Mouse (Mus musculus): ENCODE data around the gene Anp32a.

The Anp32a gene

DNA sequence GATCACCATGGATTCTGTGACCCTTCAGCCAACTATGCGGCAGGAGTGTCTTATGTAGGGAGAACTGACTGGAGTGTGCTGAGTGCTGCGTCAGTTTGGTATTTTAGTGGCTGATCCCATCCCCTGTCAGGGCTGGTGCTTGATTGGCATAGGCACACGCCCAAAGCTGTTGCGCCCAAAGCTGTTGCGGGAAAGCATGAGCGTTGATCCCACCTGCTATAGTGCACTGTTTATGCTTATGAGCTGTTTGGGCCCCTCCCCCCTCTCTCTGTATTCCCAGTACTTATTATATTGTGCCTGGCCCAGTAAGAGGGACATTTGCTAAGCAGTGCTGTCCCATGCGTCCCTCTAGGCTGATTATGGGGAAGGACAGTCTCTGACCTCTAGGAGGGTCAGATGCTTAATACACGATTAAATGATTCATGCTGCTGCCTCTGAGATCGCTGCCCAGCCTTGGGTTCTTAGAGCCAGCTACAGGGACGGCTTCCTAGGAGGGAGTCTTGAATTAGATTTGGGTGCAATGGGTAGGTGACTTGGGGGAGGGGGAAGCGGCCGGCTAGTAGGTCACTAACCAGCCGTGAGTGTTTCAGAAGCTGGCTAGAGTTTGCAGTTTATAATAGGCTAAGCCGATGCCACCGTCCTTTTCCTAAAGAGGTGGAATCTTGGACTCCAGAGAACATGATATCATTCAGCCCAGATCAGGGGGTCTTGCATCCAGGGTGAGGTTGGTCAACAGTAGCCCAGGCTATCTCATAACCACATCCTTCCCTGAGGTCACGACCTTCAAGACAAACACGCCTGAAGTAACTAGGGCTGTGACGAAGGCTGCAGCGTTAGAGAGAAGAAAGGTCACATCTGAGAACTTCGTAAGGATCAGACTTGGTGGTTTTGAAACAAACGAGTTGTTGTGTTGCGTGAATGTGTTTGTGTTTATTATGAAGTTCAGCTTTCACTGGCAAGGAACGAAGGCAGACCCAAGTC, 25.7 kb downstream of the Anp32a start:
- in situ Hi-C loops (cut with MboI, MseI): loop anchor here in 1 of 2 experiments (5.0 to 25.0 kb wide), 2 partner anchors 1346 to 1369 kb away; no protein-coding TSS in a partner anchor

DNA sequence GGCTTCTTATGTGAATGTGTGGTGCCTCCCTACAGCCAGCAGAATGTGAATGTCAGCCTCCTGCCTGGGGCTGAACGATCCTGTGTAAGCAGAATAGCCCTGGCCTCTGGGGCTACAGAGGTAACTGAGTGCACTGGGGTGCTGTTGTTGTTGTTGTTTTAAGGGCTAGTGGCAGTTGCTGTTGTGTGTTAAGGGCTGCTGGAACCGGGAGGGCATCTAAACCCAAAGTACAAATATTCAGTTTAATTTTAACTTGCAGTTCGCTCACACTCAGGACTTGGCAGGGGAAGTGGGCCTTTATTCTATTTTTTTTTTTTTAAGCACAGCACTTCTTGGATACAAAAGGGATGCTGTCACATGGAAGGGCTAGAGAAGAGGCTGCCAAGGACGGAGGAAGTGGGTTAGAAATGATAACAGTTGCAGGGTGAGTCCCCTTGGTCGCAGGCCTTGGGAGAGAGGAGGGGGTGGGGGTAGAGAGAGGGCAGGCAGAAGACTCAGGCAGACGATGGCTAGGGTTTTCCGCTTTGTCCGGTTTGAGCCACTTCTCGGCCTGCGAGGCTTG, 26.5 kb downstream of the Anp32a start:
- in situ Hi-C loops (cut with MboI, MseI): loop anchor here in 1 of 2 experiments (5.0 to 25.0 kb wide), 2 partner anchors 1345 to 1370 kb away; no protein-coding TSS in a partner anchor

DNA sequence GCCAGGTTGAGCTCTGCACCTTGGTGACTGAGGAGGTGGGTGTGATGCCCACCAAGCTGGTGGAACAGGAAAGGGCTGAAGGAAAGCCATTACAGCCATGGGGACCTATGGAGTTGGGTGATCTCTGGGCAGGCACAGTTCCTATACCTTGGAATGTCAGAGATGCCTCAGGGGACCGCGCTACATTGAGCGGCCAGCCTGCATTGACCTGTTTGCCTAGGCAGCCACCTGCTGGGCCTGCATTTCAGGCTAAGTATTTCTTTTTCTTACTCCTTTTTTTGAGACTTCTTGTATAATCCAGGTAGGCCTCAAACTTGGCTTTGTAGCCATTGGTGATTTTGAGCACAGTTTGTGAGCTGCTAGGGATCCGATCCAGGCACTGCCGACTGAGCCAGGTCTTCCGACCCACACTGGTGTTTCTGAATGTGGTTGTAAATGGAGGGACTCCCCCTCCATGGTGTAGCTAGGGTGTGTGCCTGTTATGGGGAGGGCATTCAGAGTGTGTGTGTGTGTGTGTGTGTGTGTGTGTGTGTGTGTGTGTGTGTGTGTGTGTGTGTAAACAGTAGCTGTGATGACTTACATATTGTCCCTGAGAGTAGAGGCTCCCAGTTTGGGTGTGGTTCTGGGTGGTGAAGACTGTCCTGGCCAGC, 27.3 kb downstream of the Anp32a start:
- in situ Hi-C loops (cut with MboI, MseI): loop anchor here in 1 of 2 experiments (5.0 to 25.0 kb wide), 2 partner anchors 1344 to 1371 kb away; no protein-coding TSS in a partner anchor

DNA sequence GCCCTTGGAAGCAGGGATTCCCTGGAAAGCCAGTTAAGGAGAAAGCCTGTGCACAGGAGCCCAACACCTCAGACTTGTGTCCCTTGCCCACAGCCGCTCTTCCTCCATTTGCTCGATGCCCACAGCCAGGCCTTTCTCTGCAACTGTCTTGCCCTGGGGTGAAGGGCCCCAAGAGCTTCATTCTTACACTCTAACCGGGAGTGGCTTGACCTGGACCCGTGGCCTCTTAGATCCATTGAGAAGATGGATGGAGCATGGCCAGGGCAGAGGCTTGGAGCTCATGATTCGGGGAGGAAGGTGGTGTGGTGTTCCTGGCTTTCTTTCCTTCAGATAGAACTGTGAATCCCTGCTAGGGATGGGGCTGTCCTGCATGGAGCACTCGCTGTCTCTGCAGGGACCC, 28.1 kb downstream of the Anp32a start:
- in situ Hi-C loops (cut with MboI, MseI): loop anchor here in 1 of 2 experiments (5.0 to 25.0 kb wide), 2 partner anchors 1343 to 1372 kb away; no protein-coding TSS in a partner anchor

DNA sequence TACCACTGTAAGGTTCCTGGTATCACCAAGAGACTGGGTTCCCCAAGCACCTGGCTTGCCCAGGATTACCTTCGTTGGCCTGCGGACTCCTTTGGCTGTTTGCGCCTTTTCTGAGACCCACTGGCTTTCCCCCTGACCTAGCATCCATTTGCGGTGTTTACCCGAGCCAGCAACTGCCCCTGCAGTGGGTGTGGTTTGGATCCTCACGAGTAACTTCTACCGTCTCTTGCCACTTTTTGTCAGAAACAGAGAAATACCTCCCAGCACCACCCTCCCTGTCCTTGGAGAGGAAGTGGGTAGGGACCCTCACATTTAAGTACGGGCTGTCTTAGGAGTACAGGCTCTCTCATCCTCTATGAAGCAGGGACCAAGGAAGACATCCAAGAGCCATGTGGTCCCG, 29.1 kb downstream of the Anp32a start:
- in situ Hi-C loops (cut with MboI, MseI): loop anchor here in 1 of 2 experiments (25.0 kb wide), 1 partner anchor 1342 kb away; no protein-coding TSS in a partner anchor

DNA sequence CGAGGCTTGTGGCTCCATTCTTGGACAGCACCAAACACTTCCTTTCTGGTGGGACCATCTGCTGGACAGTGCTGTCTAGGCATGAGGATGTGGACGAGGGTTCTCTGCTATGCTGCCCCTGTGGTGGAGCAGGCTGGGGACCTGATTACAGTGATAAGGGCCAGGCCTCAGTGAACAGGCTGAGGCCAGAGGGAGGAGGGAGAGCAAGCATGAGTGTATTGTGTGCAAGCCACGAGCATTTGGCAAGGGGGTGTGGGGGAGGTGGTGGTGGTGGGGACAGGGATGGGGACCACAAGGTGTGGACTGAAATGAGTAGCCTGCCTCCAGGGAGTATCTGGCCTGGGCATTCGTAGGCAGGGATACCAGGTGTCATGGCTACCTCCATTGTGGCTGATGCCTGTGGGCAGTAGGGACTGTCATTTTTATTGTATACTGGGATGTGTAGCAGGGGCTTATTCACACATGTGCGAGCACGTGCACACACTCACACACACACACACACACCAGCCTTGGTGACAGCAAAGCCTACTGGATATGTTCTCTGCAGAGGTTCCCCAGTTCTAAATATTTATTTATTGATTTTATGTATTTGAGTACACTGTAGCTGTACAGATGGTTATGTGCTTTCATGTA, 29.7 kb downstream of the Anp32a start:
- in situ Hi-C loops (cut with MboI, MseI): loop anchor here in 1 of 2 experiments (25.0 kb wide), 1 partner anchor 1342 kb away; no protein-coding TSS in a partner anchor

DNA sequence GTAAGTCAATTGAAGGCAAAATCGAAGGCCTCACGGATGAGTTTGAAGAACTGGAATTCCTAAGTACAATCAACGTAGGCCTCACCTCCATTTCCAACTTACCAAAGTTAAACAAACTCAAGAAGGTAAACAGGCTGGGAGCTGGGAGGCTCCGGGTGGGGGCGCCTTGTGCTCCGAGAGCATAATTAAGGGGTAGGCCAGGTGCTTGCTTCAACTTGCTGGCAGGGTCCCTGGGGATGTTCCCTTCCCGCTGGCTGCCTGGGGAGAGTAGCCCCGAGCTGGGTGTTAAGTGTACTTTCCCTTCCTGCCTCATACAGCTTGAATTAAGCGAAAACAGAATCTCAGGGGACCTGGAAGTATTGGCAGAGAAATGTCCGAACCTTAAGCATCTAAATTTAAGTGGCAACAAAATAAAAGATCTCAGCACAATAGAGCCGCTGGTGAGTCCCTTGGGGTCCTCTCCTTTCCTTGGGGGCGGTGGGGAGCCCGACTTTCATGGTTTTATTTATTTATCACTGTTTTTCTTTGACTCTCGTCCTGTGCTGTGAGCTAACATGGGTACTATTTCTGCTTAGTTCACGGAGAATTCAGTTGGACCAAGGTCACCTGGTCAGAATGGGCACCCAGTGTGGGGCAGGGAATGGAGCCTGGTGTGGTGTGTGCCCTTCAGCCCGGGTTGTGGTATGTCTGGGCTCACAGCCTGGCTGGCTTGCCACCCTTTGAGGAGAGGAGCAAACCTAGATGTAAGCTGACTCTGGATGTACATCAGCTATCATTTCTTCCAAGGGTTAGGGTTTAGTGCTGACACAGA, 30.9 kb downstream of the Anp32a start:
- in situ Hi-C loops (cut with MboI, MseI): loop anchor here in 1 of 2 experiments (25.0 kb wide), 1 partner anchor 1340 kb away; no protein-coding TSS in a partner anchor

DNA sequence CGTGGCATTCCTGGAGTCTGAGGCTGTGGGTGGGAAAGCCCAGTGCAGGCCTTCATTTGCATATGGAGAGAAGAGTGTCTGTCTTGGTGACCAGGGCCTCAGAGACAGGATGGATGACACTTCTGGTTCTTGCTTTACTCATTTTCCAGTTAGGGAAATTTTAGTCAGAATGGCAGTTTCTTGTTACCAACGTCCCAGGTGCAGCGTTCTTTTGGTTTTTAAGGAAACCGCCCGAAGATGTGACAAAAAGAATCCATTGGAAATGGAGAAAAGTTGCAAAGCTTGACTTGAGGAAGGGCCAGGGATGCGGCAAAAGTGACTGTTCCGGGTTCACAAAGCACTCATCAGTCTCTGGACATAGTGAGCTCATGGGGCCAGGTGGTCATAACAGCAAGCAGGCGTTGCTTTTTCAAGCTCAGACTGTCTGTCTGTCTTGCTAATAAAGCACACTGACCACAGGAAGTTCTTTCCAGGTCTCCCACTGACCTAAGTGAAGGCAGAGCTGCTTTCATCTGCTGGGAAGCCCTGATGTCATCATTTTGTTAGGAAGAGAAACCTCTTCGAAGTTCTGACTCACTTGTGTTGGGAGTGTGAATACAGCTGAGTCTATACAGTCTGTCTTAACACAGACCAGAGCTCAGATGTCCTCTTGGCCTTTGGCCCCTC, 31.6 kb downstream of the Anp32a start:
- in situ Hi-C loops (cut with MboI, MseI): loop anchor here in 1 of 2 experiments (25.0 kb wide), 1 partner anchor 1340 kb away; no protein-coding TSS in a partner anchor

DNA sequence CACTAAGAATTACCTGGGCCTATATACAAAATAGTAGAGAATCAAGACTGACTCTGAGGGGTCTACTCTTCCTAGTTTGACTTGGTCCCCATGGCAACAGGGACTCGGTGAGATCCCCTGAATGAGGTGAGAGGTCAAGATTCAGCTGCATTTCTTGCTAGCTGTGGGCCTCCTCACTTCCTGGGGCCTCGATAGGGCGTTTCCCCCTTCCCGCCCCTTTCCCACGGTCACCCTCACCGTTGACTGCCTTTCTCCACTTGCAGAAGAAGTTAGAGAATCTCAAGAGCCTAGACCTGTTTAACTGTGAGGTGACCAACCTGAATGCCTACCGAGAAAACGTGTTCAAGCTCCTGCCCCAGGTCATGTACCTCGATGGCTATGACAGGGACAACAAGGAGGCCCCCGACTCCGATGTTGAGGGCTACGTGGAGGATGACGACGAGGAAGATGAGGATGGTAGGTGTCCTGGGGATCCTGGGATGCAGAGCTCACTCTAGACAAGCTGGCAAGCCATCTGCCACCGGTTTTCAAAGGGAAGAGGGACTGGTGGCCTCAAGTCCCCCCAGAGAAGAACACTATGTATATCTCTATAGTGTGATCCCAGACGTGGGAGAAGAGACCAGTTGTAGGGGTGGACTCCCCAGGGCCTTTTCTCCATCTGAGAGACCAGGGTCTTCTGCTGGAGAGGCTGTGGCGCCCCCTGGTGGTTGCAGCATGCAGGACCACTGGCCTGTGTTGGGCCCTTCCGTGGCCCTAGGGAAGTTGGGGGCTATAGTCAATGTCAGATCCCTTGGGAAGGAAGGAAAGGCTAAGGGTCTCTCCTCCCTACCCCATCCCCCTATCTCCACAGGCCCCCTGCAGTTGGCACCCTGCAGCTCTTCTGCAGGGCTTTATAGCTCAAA, 32.4 kb downstream of the Anp32a start:
- in situ Hi-C loops (cut with MboI, MseI): loop anchor here in 1 of 2 experiments (25.0 kb wide), 1 partner anchor 1339 kb away; no protein-coding TSS in a partner anchor

DNA sequence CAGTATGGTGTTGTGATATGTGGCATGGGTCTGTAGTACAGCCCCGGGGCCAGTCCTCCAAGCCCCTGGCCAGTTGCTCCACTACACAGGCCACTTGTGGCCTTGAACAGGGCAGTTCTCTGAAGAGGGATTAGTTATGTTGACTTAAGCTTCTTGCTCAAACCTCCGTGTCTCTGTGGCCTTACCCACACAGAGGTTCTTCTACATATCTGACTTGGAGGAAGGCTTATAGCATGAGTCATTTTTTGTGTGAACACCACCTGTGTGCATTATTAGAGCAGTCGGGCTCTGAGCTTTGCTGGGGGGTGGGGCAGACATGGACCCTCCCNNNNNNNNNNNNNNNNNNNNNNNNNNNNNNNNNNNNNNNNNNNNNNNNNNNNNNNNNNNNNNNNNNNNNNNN, 33.2 kb downstream of the Anp32a start:
- in situ Hi-C loops (cut with MboI, MseI): loop anchor here in 1 of 2 experiments (25.0 kb wide), 1 partner anchor 1338 kb away; no protein-coding TSS in a partner anchor

DNA sequence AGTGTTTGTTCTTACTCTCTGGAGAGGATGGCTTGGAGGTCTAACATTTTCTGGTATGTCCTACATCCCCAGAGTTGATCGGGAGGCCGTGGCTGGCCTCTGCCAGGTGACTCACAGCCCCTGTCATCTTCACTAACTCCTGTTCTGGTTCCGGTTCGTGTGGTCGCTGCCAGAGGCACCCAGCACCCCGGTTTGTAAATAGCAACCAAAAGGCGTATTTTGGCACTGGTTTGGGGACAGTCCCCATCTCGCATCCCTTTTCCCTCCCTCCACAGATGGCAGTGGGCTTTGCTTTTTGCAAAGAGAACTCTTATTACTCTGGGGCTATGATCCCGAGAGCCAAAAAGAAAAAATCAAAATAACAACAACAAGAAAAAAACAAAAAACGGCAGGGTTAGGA, 36.8 kb downstream of the Anp32a start:
- in situ Hi-C loops (cut with MboI, MseI): loop anchor here in 1 of 2 experiments (5.0 kb wide), 1 partner anchor 81 kb away; no protein-coding TSS in a partner anchor

DNA sequence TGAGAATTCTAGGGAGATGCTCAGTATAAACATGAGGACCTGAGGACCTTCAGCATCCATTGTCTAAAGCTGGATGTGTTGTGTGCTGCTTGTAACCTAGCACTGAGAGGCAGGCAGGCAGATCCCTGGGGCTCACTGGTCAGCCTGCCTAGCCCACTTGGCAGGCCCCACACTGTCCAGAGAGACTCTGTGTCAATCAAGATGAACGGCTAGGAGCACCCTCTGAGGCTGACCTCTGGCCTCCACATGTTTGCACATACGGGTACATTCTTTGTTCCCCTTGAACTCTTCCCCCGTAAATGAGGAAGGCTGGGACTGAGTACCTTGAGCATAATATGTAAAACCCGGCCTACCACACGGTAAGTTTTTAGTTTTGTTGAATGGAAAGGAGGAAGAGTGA, 39.3 kb downstream of the Anp32a start:
- in situ Hi-C loops (cut with MboI, MseI): no loop called here

DNA sequence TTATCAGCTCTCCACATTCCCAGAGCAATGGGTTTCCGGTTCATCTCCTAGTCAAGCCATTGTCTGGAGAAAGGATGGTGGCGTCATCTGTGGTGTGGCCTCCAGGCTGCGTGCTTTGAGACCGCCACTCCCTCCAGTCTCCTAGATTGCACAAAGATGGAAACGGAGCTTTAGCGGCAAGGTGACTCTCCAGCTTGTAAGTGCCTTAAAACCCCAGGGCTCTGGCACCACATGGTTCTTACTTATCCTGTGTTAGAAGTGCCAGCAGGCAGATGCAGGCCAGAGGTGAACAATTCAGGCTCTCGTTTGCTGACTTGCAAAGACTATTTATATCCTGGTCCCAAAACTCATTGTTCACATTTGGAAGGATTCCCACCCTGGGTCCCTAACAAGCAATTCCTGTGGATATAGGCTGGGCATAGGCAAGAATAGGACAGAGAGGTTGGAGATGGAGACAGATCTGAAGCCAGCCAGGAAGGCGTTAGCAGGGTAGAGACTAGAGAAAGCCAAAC, 40.4 kb downstream of the Anp32a start:
- in situ Hi-C loops (cut with MboI, MseI): no loop called here

DNA sequence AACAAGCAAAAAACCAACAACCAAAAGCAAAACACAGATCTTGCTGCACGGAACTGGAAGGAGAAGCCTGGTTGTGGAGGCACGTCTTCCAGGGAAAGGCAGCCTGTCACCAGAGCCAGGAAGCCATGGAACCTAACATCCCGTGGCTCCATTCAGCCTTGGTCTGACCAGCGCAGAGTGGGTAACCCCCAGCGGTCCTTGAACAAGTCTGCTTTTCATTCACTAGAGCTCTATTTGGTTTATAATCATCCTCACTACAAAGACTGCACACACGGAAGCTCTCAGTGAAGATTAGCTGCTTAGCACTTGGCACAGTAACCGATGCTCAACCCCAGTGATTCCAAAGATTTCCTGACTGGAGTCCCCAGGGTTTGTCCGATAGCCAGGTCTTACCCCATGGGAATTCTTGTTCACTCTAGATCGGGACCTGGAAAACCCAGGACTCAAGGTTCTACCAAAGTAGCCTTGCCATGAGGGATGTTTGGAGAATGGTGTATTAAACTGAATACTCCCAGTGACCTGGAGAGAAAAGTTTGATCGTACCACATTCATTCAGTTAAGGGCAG, 41.5 kb downstream of the Anp32a start:
- in situ Hi-C loops (cut with MboI, MseI): no loop called here

DNA sequence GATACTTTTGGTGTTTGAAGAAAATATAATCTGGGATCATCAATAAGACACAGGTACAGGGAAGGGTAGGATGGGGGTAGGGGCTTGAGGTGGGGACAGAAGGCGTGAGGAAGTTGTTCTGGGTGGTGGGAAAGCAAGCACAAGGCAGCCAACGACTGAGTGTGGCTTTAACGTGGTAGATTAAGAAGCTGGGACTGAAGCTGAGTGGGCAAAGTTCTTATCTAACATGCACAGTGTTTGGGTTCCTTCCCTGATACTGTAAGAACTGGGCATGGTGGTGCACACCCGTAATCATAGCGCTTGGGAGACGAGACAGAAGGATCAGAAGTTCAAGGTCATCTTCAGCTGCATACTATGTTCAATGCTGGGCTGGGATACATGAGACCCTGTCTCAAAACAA, 44.0 kb downstream of the Anp32a start:
- in situ Hi-C loops (cut with MboI, MseI): loop anchor here in 1 of 2 experiments (5.0 kb wide), 1 partner anchor 88 kb away; no protein-coding TSS in a partner anchor

DNA sequence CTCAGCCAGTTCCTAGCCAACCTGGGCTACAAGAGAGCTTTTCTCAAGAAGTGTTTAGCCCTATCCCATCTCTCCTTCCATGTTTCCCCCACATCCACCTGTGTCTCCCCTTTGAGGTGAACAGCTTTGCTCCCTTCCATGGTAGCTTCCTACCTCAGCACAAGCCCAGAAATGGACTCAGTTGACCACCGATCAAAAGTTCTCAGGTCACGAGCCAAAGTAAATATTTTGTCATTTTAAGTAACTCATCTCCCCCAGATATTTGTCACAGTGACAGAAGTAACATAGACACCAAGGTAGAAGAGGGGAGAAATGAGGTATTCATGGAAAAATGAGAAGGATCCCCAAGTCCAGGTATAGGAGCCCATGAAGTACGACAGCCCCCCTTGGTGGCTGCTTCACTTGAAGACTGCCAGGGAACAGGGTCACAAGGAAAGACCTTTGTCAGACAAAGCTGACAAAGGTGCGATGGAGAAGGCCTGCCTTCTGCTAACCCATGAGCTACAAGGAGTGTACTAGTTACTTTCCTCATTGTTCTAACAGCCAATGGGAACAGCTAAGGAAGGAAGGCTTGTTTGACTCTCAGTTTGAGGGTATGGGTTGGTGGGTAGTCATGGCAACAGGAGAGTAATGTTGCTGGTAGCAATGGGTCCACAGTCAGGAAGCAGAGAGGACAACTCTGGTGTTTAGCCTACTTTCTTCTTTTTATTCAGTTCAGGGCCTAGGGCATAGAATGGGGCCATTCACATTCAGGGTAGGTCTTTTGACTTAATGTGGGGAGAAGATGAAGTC, 44.8 kb downstream of the Anp32a start:
- in situ Hi-C loops (cut with MboI, MseI): loop anchor here in 1 of 2 experiments (5.0 kb wide), 1 partner anchor 89 kb away; no protein-coding TSS in a partner anchor

DNA sequence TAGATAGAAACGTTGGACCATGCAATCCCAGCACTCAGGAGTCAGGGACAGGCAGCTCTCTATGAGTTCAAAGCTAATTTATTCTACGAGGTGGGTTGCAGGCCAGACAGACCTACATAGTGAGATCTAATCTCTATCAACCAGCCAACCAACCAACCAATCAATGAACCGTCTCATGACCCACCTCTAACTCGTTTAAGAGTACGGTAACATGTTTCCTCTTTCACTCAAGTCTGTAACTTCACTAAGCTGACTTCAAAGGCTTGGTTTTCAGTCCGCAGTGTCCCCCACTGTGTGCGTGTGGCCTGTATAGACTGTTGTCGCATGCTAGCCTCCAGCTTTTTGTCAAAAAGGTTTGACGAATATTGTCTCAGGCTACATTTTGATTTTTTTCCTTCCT, 48.6 kb downstream of the Anp32a start:
- in situ Hi-C loops (cut with MboI, MseI): loop anchor here in 1 of 2 experiments (5.0 kb wide), 1 partner anchor 92 kb away; no protein-coding TSS in a partner anchor

Data from T-helper 17 cell (primary cell).